Mouse (Mus musculus) neural tube, embryonic 15.5 days (tissue): ENCODE measurements around the gene Pnp2. TPM values are rescaled to one million over a fixed set of nuclear protein-coding genes. Genes with fewer than 3 reads are reported as not detected.
"Not testable (repeated sequence)": the region's sequence is repeated elsewhere in the genome, so short reads cannot be mapped to it uniquely, and the experiment has no call there.

ENCODE experiments used
- ATAC-seq: fragments of 200-750 bp; cut with Nextera tagmentation; 2 replicates; pipeline ENCODE4 v1.8.0; 2017; ENCODE audit warnings: mild to moderate bottlenecking, moderate TSS enrichment, moderate library complexity; ENCODE audit not compliant: low FRiP score
- H3K27ac ChIP-seq: fragments of 300-500 bp; sonication (generic); replicated peaks from 2 replicates; pipeline ENCODE4 v1.5.1; 2015; ENCODE audit warnings: mild to moderate bottlenecking, inconsistent platforms
- H3K27me3 ChIP-seq: fragments of 300-500 bp; sonication (generic); replicated peaks from 2 replicates; pipeline ENCODE4 v1.6.1; 2015; ENCODE audit warnings: inconsistent platforms
- H3K36me3 ChIP-seq: fragments of 300-500 bp; sonication (generic); 2 replicates; pipeline ENCODE4 v1.6.1; 2015; ENCODE audit warnings: inconsistent platforms
- H3K4me1 ChIP-seq: fragments of 300-500 bp; sonication (generic); 2 replicates; pipeline ENCODE4 v1.6.1; 2015; ENCODE audit warnings: inconsistent platforms
- H3K4me2 ChIP-seq: fragments of 300-500 bp; sonication (generic); 2 replicates; pipeline ENCODE4 v1.6.1; 2015; ENCODE audit warnings: inconsistent platforms, mild to moderate bottlenecking, moderate library complexity
- H3K4me3 ChIP-seq: fragments of 300-500 bp; sonication (generic); replicated peaks from 2 replicates; pipeline ENCODE4 v1.5.1; 2015; ENCODE audit warnings: mild to moderate bottlenecking, inconsistent platforms
- H3K9ac ChIP-seq: fragments of 300-500 bp; sonication (generic); replicated peaks from 2 replicates; pipeline ENCODE4 v1.6.1; 2015; ENCODE audit warnings: mild to moderate bottlenecking, inconsistent platforms
- H3K9me3 ChIP-seq: fragments of 300-500 bp; sonication (generic); replicated peaks from 2 replicates; pipeline ENCODE4 v1.6.1; 2016; ENCODE audit warnings: inconsistent platforms
- WGBS: fragments of 180-500 bp; shearing (Covaris S2); methylation state at CpG from one replicate; pipeline ENCODE4 v1.1.7; 2015; ENCODE audit warnings: mixed read lengths; 5-methylcytosine and 5-hydroxymethylcytosine counted together
- polyA plus RNA-seq: library from polyadenylated mRNA; unstranded; fragments of >200 nt; fragmentation: Nextera tagmentation; extraction: Ambion mirVana; gene quantifications from 2 replicates; pipeline ENCODE4 v1.2.1, GENCODE M21; 2015

The Pnp2 gene
- polyA plus RNA-seq, 1 experiment from 2014 or later = 0.55 TPM

GRCm38 (mm10) chr14:50958289-50958995 lies 2.6 kb downstream of the Pnp2 start:
- WGBS = 96% methylated on average over 5 of the region's 5 CpGs

GRCm38 (mm10) chr14:50968216-50968980 lies 12.6 kb downstream of the Pnp2 start:
- H3K4me1 ChIP-seq = no peaks in the 10 kb centered on the region
- WGBS = 65% methylated on average over 5 of the region's 5 CpGs

More at GRCm38 (mm10) chr14:50958289-50958995, 2.6 kb downstream of the Pnp2 start:
- not testable (repeated sequence) for H3K4me3 ChIP-seq, H3K9ac ChIP-seq, H3K27ac ChIP-seq, H3K36me3 ChIP-seq, H3K9me3 ChIP-seq, ATAC-seq, H3K4me1 ChIP-seq, H3K27me3 ChIP-seq, H3K4me2 ChIP-seq

GRCm38 (mm10) chr14:50969041-50969440 lies 13.2 kb downstream of the Pnp2 start:
- Histone ChIP-seq H3K4me2 (peak overlapping the region; percentile 25), H3K9ac (no peak overlapping the region), H3K27ac (no peak overlapping the region), H3K9me3 (no peaks in the 10 kb centered on the region), H3K4me3 (no peak overlapping the region), H3K4me1 (no peaks in the 10 kb centered on the region), H3K27me3 (no peaks in the 10 kb centered on the region), H3K36me3 (no peaks in the 10 kb centered on the region)
- ATAC-seq = peak; percentile 45; the same call in 1 of the 2 replicates
- 10% methylated on average over 1 of the region's 1 CpGs for WGBS

More at GRCm38 (mm10) chr14:50968216-50968980, 12.6 kb downstream of the Pnp2 start:
- no peaks in the 10 kb centered on the region for H3K9me3 ChIP-seq
- no peak for ATAC-seq
- no peak overlapping the region for H3K4me3 ChIP-seq
- H3K4me2 ChIP-seq = no peak overlapping the region
- no peaks in the 10 kb centered on the region for H3K36me3 ChIP-seq
- H3K27ac ChIP-seq = no peak overlapping the region
- H3K9ac ChIP-seq = no peak overlapping the region
- no peaks in the 10 kb centered on the region for H3K27me3 ChIP-seq

- WGBS = 12% methylated on average over 12 of the region's 12 CpGs
- Histone ChIP-seq H3K4me2 (peak overlapping the region; percentile 25), H3K9me3 (no peaks in the 10 kb centered on the region), H3K36me3 (no peaks in the 10 kb centered on the region), H3K4me3 (no peak overlapping the region), H3K9ac (no peak overlapping the region), H3K27me3 (no peaks in the 10 kb centered on the region), H3K27ac (0 out of 2 replicates have a peak overlapping the region, but pooled peaks have one; percentile 51), H3K4me1 (no peaks in the 10 kb centered on the region)
- ATAC-seq = peak; percentile 65; the same call in 1 of the 2 replicates
Observed at GRCm38 (mm10) chr14:50969558-50970544, 14.1 kb downstream of the Pnp2 start.

GRCm38 (mm10) chr14:50970822-50971221 lies 15.0 kb downstream of the Pnp2 start:
- Histone ChIP-seq H3K27me3 (no peaks in the 10 kb centered on the region), H3K9ac (no peak overlapping the region), H3K27ac (no peak overlapping the region), H3K4me3 (no peak overlapping the region), H3K4me1 (no peaks in the 10 kb centered on the region), H3K4me2 (no peak overlapping the region), H3K9me3 (no peaks in the 10 kb centered on the region), H3K36me3 (no peaks in the 10 kb centered on the region)
- WGBS = 81% methylated on average over 1 of the region's 1 CpGs
- ATAC-seq = no peak

GRCm38 (mm10) chr14:50973054-50973453 lies 17.3 kb downstream of the Pnp2 start:
- WGBS = 94% methylated on average over 5 of the region's 5 CpGs
- H3K4me3 ChIP-seq, H3K9ac ChIP-seq, H3K4me1 ChIP-seq, ATAC-seq, H3K27me3 ChIP-seq, H3K27ac ChIP-seq, H3K4me2 ChIP-seq, H3K36me3 ChIP-seq, H3K9me3 ChIP-seq: not testable (repeated sequence)

GRCm38 (mm10) chr14:50973700-50974099 lies 17.9 kb downstream of the Pnp2 start:
- no peak overlapping the region for H3K4me2 ChIP-seq
- no peaks in the 10 kb centered on the region for H3K36me3 ChIP-seq
- ATAC-seq = no peak
- WGBS = 42% methylated on average over 4 of the region's 4 CpGs
- no peak overlapping the region for H3K9ac ChIP-seq
- H3K27me3 ChIP-seq = no peaks in the 10 kb centered on the region
- H3K9me3 ChIP-seq = no peaks in the 10 kb centered on the region
- H3K27ac ChIP-seq = no peak overlapping the region
- H3K4me3 ChIP-seq = no peak overlapping the region
- no peaks in the 10 kb centered on the region for H3K4me1 ChIP-seq

- no peak for ATAC-seq
- Histone ChIP-seq H3K9ac (no peak overlapping the region), H3K36me3 (no peaks in the 10 kb centered on the region), H3K4me3 (no peak overlapping the region), H3K4me2 (no peak overlapping the region), H3K9me3 (no peaks in the 10 kb centered on the region), H3K27me3 (no peaks in the 10 kb centered on the region), H3K4me1 (no peaks in the 10 kb centered on the region), H3K27ac (no peak overlapping the region)
- 70% methylated on average over 5 of the region's 5 CpGs for WGBS
Observed at GRCm38 (mm10) chr14:50975001-50975400, 19.2 kb downstream of the Pnp2 start.

GRCm38 (mm10) chr14:50976674-50977073 lies 20.9 kb downstream of the Pnp2 start:
- ATAC-seq = no peak
- no peak overlapping the region for H3K9ac ChIP-seq
- 17% methylated on average over 9 of the region's 9 CpGs for WGBS
- H3K27ac ChIP-seq = no peak overlapping the region
- no peak overlapping the region for H3K4me3 ChIP-seq
- no peak overlapping the region for H3K4me2 ChIP-seq
- no peaks in the 10 kb centered on the region for H3K9me3 ChIP-seq
- no peaks in the 10 kb centered on the region for H3K4me1 ChIP-seq
- H3K27me3 ChIP-seq = no peaks in the 10 kb centered on the region
- H3K36me3 ChIP-seq = no peaks in the 10 kb centered on the region

GRCm38 (mm10) chr14:50978451-50978850 lies 22.7 kb downstream of the Pnp2 start:
- not testable (repeated sequence) for H3K9me3 ChIP-seq, H3K27me3 ChIP-seq, H3K36me3 ChIP-seq, H3K27ac ChIP-seq, H3K9ac ChIP-seq, ATAC-seq, H3K4me2 ChIP-seq, H3K4me3 ChIP-seq, H3K4me1 ChIP-seq
- WGBS = 93% methylated on average over 6 of the region's 6 CpGs

GRCm38 (mm10) chr14:50979631-50980030 lies 23.8 kb downstream of the Pnp2 start:
- Histone ChIP-seq H3K4me2 (no peak overlapping the region), H3K36me3 (no peaks in the 10 kb centered on the region), H3K27ac (no peak overlapping the region), H3K27me3 (no peaks in the 10 kb centered on the region), H3K9ac (no peak overlapping the region), H3K4me1 (no peaks in the 10 kb centered on the region), H3K9me3 (no peaks in the 10 kb centered on the region), H3K4me3 (no peak overlapping the region)
- no peak for ATAC-seq
